Comparison of ENCODE assay signal across 8 mouse cellular contexts in the genomic region with DNA sequence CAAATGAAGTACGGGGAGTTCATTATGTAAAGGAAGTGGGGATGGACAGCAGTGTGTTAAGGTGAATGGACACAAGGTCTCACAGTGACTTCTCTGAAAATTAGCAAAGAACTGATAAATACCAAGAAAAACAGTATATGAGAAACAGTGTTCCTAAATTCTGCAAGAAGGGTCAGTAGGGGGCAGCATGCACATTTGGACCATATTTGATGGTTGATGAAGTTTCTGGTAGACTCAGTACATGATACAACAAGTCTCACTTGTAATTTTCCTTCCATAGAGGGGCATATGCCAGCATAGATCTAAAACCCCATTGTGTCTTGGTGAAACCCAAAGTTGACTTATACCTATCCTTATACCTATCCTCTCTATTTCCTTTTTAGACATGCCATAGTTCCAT.
DNase-seq lines count a peak whose midpoint lies in the region; ATAC-seq lines count a peak whose summit lies in the region.

No protein-coding gene starts in this region.

- DNase-seq in forebrain, embryonic 10.5 days (ENCODE audit: extremely low spot score, low spot score) = no peak
- peak; percentile 2 for DNase-seq in lung, postnatal 14 days
- DNase-seq in lung, postnatal 36 days = no peak
- peak; percentile 70 to 76 for DNase-seq in cerebellum, postnatal 14 days
- DNase-seq in left cerebral cortex, postnatal 10 days (ENCODE audit: extremely low spot score in 1 of 2, low spot score in 2 of 2) = peak; percentile 10 to 24
- no peak for DNase-seq in ovary, adult 18-20 months (ENCODE audit: low spot score)

- H3K27ac ChIP-seq in forebrain, embryonic 13.5 days = no peak overlapping the region
- H3K27ac ChIP-seq in forebrain, embryonic 10.5 days = no peak overlapping the region

- H3K4me3 ChIP-seq in forebrain, embryonic 13.5 days = no peak overlapping the region
- no peak overlapping the region for H3K4me3 ChIP-seq in forebrain, embryonic 10.5 days

- intact Hi-C loops in left cerebral cortex, postnatal 10 days (cut with DNase I) = no loop called here

- H3K9ac ChIP-seq in forebrain, embryonic 13.5 days = no peak overlapping the region

- no peaks in the 10 kb centered on the region for H3K4me1 ChIP-seq in forebrain, embryonic 13.5 days
- H3K4me1 ChIP-seq in forebrain, embryonic 10.5 days = no peaks in the 10 kb centered on the region

- no peaks in the 10 kb centered on the region for H3K27me3 ChIP-seq in forebrain, embryonic 13.5 days
- H3K27me3 ChIP-seq in forebrain, embryonic 10.5 days (ENCODE audit: poor library complexity, severe bottlenecking) = peaks cover 4% of the 10 kb centered on the region; the same call in 1 of the 2 replicates

- WGBS in forebrain, embryonic 13.5 days = 83% methylated on average over 1 of the region's 1 CpGs
- WGBS in forebrain, embryonic 10.5 days = 85% methylated on average over 1 of the region's 1 CpGs

- H3K9me3 ChIP-seq in forebrain, embryonic 13.5 days (replicated peaks) = no peaks in the 10 kb centered on the region
- H3K9me3 ChIP-seq in forebrain, embryonic 10.5 days = no peaks in the 10 kb centered on the region

- no peak overlapping the region for H3K4me2 ChIP-seq in forebrain, embryonic 13.5 days

- peak; percentile 41; the same call in 1 of the 2 replicates for ATAC-seq in forebrain, embryonic 13.5 days
- no peak for ATAC-seq in inflammation-experienced regulatory T-cells, adult 6 months

- no peaks in the 10 kb centered on the region for H3K36me3 ChIP-seq in forebrain, embryonic 13.5 days (ENCODE audit: poor library complexity, severe bottlenecking)
- no peaks in the 10 kb centered on the region for H3K36me3 ChIP-seq in forebrain, embryonic 10.5 days (replicated peaks)

Comparison
In these comparisons a context has a peak if more than half of its experiments do, and no peak if none do; other contexts are left out.
1. DNase-seq: peak in lung, postnatal 14 days (single experiment), cerebellum, postnatal 14 days (2 of 2) and left cerebral cortex, postnatal 10 days (2 of 2); none in forebrain, embryonic 10.5 days (single experiment), lung, postnatal 36 days (single experiment) and ovary, adult 18-20 months (single experiment).